Mouse (Mus musculus) layer of hippocampus, adult 11-12 months (tissue): ENCODE results near the gene Ly86.

ENCODE experiments used
- DNase-seq: peaks from one replicate; pipeline ENCODE4 v3.0.0; 2022; ENCODE audit warnings: low spot score

Ly86 gene

DNA sequence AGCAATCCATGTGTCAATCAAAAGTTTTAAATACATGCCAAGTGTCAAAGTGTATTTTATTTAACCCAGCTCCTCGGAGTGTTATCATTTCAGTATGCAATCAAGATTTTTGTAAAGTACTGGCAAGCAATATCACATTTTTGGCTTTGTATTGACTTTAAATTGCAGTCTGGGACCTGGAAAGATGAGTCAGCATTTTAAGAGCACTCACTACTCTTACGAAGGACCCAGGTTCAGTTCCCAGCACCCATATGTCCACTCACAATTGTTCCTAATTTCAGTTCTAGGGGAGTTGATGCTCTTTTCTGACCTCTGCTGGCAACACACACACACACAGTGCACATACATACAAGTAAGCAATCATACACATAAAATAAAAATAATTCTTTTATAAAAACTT is 86.7 kb downstream of the Ly86 start:
- no peak for DNase-seq

DNA sequence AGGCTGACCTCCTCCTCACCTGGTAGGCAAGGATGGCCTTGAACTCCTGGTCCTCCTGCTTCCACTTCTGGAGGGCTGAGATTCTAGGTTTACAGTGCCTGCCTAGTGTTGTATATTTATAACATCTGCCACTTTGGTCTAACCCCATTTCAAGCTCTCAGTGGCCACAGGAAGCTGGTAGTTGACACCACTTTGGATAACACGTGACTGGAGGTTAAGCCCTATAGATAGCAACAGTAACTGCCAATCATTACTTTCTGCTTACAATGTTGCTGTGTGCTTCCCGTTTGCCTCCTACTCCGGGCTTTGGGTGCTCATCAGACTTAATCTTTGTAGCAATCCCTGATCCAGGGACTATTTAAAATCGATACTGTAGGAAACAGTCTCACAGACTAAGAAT is 87.6 kb downstream of the Ly86 start:
- no peak for DNase-seq

DNA sequence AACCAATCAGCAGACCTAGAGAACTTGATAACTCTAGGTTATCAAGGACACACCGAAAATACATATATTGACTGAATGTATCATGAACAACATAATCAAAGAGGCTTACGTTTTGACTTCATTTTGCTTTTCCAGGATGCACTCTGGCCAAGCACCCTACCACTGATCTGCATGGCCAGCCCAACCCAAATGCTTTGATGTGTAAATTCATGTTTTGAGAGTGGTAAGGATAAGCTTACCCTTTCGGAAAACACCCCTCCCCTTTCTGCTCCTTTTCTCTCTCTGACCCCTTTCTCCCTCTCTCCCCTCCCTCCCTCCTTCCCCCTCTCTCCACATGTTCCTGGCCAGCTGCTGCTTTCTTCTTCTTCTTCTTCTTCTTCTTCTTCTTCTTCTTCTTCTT is 88.1 kb downstream of the Ly86 start:
- no peak for DNase-seq

DNA sequence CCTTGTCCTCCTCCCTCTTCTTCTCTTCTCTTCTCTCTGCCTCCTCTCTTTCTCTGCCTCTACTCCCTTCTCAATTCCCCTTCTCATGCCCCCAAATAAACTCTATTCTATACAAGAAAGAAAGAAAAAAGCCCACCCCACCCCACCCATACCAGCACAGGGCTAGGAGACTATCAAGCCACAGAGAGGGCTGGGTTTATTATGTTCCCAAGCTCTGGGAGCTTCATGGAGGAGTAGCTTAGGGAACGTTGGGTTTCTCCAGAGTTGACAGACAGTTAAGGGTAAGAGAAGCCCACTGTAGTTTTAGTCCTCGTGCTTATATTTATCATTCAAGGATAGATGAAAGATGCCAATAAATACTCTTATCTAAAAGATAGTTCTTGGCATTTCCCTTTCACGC is 88.7 kb downstream of the Ly86 start:
- DNase-seq: no peak

DNA sequence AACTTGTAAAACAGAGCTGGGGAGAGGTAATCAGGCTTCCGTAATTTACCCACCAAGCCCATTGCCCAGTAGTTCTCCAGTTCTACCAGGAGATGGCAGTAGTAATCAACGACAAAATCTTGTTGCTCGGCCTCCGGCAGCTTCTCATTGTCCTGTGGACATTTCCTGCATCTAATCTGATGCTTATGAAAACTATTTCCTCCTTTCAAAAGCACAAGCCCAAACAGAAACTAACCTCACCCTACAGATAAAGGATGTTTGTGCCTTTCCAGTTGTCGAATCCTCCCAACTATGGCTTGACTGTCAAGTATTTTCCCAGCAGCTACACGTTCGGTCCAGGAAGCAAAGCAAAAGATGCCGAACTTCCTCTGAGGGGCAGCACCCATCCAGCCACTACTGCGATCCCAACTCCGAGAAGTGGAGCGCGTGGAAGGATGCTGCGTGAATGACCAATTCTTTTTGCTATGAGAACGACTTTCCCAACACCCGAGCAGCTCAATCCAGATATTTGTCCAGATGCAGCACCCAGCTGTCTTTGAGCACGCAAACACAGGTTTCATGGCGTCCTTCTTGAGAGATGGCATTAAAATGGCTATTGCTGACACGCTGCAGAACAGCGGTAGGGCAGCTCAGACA is 89.2 kb downstream of the Ly86 start:
- peak; percentile 75 for DNase-seq

DNA sequence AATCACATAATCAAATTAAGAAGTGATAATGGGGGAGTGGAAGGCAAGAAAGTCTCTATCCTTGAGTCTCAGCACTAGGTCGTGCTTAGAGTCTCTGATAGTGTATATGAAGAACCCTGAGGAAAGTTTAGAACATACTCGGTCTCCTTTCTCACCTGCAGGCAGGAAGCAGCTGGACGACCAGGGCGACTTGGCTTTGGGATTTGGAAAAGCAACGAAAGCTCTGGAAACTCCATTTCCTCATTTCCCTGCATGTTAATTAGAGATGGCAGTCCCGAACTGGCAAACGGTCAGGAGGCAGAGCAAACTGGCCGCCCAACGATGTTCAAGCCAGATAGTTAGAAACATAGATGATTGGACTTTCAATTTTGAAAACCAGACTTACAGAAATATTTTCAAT is 89.8 kb downstream of the Ly86 start:
- DNase-seq: no peak

DNA sequence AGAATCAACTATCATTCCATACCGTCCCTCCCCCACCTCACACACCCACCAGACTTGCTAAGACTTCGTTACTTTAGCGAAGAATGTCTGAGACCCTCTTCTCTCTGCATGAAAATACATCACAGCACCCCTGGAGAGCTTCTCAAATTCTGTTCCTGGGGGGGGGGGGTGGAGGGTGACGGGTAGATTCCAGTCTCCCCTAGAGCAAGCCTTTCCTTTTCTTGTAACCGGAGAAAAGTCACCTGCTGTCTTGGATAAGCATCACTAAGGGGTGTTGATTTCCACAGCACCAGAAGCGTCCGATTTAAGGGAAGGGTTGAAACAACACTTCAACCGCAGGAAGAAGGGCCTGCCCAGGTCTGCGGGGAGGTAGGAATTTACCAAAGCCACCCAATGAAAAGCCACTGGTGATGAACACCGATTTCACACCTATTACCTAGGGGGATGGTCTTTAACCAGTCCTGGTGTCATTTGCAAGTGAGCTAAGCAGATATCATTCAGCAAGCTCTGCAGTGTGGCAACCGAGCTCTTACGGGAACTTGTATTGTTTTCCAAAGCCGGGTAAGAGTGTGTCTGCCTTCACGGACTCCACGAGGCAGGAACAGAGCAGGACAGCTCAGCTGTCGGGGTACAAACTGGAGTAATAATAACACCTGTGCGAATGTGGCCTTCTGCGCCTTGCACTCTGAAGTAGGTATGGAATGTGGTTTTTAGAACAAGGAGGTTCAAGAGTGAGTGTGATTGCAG is 91.4 kb downstream of the Ly86 start:
- no peak for DNase-seq

DNA sequence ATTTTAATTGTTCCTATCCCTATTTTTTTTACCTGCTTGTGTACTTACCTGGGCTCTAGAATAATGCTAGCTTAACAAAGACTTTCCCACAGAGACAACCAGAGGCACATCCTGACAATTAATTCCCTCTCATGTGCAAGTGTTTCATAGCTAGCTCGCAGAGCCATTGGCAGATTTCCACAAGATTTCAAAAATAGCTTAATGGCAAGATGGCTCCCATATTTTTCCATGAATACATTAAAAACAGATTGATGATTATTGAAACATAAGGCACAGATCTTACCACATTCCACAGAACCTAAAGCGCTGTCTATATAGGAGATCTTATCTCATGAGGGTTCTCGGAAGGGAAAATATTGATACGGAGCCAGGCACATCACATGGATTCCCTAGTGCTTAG is 93.8 kb downstream of the Ly86 start:
- DNase-seq: no peak

DNA sequence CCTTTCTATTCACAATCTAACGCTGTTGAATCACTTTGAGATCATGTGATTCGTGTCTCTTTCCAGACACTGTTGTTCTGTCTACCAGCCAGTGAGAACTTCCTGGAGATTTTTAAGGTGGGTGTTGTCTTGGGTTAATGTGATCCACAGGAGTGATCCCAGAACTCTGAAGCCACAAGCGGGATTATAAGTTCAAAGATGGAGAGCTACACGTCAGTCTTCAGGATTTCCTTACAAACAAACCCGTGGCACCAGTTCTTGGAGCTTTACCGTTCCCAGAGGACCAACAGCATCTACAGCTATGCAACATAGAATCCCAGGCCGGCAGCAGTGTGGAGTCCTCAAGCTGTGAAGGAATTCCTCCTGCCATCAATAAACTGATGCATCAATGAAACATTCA is 94.5 kb downstream of the Ly86 start:
- no peak for DNase-seq

DNA sequence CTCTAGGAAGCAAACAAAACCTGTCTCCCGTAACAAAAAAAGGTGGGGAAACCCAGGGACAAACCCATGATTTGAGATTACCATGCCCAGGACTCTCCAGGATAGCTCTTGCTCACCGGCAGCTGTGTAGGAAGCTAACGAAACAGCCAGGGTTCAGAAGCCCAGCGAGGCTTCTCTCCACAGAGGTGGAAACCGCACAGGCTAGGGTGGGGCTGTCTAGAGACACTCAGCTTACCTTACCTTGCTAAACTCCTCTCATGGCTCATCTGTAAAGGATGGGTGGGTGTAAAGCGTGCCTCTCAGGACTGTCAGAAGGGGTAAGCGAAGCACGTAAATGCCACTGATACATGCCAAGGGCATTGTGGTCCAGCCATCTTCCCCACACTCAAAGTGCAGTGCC is 94.9 kb downstream of the Ly86 start:
- DNase-seq: no peak

DNA sequence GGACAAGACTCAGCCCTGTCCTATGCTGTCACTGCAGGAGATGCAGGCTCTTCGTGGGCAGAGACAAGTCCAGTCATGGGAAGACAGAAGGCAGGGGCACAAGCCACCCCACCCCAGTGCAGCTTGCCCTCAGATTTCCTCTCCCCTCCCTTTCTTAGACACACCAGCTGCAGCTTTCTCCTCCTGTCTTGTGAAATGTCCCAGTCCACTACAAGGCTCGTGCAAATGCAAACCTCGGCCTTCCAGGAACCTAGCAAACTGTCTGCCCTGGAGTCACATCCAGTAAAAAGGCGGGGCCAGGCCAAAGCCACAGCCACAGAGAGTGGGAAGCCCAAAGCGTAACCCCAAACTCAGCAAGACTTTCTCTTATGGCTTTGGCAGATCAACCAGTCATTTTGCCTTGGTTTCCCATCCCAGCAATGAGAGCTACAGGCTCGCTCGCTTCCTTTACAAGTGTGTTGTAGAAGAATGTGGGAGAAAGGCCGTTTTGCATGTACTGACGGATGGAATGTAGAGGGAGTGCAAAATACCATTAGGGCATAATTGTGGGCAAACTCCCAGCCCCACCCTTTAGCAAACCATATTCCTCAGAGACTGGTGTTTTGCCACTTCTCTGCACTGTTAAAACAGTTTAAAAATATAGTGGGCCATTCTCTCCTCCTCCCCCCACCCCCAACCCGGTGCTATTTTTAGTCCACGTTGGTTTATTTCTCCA is 95.7 kb downstream of the Ly86 start:
- DNase-seq: no peak

DNA sequence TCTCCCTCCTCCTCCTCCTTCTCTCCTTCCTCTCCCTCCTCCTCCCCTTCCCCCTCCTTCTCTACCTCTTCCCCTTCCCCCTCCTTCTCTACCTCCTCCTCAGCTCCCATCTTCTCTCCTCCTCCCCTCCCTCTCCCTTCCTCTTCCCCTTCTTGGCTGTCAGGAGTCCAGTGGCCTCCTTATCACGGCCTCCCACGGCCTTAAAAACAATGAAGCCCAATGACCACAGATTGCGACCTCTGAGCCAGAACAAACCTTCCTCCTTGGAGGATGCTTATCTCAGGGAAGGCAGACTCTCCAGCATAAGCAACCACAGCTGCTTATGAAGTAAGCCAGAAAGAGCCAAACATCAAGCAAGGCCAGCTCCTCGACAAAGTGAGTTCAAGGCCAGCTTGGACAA is 97.0 kb downstream of the Ly86 start:
- no peak for DNase-seq

DNA sequence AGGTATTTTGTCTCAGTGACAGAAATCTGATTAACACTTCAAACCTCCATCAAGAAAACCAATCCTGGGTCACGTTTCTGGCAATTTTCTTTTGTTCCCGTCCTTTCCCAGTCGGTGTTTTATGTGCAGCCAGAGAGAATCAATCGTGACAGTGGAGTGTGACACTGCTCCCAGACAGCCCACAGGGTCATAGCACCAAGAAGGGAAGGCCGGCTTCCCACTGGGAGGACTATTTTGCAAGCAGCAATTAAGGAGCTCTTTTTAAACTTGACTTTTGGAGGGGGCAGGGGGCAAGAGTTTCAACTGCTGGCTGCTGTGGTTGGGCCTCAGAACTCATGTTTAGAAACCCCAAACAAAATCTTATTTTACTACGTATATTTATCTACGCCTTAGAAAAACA is 97.5 kb downstream of the Ly86 start:
- no peak for DNase-seq

DNA sequence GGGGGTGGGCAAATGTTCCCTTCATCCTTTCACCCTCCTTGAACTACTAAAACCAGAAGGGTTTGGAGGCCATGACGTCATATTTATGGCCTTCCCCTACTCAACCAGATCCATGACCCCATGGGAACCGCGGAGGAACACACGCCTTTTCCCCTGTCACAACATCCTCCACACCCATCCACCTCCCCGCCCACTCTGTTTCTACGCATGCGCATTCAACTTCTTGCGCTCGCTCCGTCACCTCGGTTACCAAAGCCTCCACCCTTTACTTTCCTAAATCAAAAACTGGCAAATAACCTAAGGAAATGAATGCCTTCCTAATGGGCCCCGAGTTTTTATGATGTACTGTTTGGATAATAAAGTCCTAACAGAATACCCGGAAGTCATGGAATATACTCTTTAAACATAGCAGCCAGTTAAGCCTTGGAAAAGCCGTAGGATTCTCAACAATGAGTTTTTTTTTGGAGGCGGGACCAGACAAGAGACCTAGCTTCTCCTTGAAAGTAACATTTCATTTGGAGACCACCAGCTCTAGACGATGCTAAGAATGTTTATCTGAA is 101.8 kb downstream of the Ly86 start:
- DNase-seq: no peak

DNA sequence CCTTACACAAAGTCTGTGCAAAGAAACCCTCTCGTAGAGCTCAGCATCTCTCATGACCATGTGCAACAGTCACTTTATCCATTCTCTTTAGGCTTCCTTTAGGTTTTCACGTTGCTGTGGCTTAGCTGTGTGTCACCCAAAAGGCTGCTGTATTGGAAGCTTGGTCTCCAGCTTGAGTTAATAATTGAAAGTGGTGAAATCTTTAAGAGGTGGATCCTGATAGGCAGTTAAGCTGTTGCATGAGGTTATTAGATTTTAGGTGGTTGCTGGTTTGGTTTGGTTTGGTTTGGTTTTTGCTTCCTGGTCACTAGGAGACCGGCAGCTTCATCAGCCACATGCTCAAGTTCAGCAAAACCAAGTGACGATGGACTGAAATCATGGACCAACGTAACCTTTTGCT is 106.0 kb downstream of the Ly86 start:
- no peak for DNase-seq

DNA sequence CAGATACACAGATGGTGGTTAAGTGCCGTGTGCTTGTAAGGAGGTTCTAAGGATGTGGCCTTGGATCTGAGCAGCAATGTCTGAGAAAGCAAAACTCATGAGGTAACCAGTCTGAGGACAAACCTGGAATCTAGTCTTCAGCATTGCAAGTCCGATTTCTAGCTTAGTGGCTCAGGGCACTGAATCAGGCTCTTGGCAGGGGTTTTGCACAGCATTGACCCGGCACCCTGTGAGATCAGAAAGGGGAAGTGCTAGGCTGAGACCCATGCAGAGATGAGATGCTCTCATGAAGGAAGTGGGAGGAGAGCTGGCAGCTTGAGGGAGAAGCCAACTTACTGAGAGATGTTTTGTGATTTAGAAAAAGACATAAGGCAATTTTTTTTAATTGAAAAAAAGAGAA is 106.5 kb downstream of the Ly86 start:
- DNase-seq: peak; percentile 54

DNA sequence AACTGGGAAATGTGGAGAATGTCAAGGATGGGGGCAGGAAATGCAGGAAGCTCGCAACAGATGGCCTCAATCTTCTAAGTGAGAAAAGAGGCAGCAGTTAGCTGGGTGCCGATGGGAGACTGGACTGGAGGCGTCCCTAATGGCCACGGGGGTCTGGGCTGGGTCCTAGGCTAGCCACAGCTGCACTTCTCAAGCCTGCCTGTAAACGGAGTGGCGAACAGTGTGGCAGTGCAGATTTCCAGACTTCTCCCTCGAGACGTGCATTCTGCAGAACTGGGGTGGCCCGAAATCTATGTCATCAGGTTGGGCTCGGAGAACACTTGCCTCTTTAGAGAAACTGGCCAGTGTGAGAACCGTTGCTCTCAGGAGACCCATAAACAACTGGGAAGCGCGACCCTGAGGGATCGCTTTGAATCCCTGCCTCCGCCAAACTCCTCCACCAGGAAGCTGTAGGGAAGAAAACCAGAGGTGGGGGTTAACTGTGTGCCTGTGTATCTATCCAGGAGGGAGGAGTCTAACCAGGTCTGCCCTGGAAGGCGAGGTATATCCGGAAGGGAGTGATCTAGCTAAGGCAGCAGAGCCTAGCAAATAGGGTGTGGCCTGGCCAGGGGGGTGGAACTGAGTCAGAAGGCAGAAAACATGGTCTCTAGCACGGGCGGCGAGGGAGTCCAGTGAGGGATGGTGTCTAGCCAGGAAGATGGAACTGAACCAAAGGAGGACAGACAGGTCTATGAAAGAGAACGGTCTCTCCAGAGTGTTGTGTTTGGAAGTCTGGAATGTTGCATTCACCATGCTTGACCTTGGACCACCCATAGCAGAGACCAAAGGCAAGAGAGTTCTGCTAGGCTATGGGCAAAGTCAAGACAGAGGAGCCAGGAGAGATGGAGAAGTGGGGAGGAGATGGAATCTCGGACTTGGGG is 107.3 kb downstream of the Ly86 start:
- peak; percentile 43 for DNase-seq

DNA sequence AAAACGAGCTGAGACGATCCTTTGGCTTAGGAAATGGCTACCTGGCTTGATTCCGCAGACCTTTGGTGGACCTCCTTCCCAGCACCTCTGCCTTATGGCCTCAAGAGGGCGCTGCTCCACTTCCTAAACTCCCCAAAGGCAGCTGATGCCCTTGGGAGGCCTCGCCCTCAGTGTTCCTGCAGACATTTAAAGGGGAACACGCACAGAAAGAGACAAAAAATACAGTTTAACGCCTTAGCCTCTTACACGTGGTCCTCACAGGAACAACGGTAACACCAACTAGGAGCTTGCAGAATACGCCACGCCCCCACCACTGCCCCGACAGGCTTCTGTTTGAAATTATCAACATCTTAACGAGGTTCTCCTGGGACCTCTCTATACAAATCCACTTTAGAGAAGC is 108.2 kb downstream of the Ly86 start:
- DNase-seq: peak; percentile 87

DNA sequence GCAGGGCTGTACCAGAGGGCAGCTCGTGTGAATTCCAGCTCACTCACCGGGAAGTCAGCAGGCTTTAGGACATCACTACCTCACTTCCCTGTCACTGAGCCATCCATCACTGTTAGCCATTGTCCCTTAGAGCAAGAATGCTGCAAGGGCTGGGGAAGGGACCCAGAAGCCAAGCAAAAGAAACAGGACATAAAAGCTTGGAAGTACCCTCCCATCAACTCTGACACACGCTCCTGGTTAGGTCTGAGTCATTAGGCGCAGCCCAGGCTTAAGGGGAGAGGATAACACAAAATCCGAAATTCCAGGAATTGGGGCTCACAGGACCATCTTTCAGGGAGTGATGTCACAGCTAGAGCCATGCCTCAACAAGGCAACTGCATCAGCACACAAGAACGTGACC is 109.3 kb downstream of the Ly86 start:
- DNase-seq: no peak

DNA sequence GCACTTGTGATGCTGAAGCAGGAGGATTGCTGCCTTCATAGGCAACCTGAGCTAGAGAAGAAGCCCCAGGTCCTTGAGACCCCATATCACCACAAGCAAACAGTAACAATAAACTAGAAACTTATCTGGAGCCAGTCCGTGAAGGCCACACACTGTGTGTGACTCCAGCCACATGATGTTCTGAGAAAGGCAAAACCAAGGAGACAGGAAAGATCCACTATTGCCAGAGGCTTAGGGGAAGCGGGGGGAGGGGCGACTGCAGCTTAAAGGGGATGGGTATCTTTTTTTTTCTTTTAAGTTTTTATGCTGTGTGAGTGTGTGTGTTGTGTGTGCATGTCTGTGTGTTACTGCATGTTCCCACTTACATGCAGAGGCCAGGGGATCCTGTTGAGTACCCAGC is 110.6 kb downstream of the Ly86 start:
- no peak for DNase-seq

DNA sequence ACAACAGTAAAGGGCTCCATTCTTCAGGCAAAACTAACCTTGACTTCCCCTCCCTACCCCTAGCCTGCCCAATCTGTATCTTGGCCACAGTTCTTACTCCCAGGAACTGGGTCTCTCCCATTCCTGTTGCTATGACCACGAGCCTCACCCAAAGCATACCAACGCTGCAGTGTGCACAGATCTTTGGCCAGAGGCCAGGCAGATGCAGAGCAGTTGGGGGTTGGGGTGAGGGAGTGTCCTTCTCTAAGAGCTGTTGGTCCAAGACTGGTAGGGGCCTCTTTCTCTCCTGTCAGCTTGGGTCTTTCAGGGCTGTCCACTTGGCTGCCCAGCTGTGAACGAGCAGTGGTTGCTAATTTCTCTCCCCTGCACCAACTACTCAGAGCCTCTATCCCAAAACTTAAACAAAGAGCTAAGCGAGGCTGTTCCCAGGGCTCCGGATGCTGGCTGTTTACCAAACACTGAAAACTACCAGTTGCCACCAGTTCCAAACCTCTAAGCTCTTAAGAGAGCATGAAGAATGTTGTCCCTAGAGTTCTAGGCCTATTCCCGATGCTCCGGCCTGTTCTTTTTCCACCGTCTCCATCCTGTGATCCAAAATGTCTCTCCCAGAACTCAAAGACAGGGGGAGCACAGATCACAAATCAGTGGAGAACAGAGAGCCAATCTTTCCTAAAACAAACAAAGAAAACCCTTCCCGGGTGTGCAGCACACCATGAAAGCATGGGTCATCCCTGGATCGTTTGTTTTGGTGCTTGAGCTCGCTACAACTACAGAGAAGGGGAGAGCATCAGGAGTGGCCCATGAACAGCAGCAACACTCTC is 112.2 kb downstream of the Ly86 start:
- DNase-seq: peak; percentile 50
